Mouse (Mus musculus) midbrain, embryonic 13.5 days (tissue): Measurements from ENCODE around the gene Sox5. TPM values are rescaled to one million over a fixed set of nuclear protein-coding genes. Genes with fewer than 3 reads are reported as not detected.

ENCODE experiments used
- ATAC-seq: fragments of 200-750 bp; cut with Nextera tagmentation; 2 replicates; pipeline ENCODE4 v1.8.0; 2017; ENCODE audit warnings: mild to moderate bottlenecking, moderate TSS enrichment, moderate library complexity
- H3K27ac ChIP-seq: fragments of 300-500 bp; sonication (generic); 2 replicates; pipeline ENCODE4 v1.5.1; 2015; ENCODE audit warnings: inconsistent platforms, mild to moderate bottlenecking, moderate library complexity
- H3K27me3 ChIP-seq: fragments of 300-500 bp; sonication (generic); 2 replicates; pipeline ENCODE4 v1.6.1; 2015; ENCODE audit warnings: mild to moderate bottlenecking, inconsistent platforms
- H3K36me3 ChIP-seq: fragments of 300-500 bp; sonication (generic); 2 replicates; pipeline ENCODE4 v1.6.1; 2015; ENCODE audit warnings: mild to moderate bottlenecking, inconsistent platforms
- H3K4me1 ChIP-seq: fragments of 300-500 bp; sonication (generic); replicated peaks from 2 replicates; pipeline ENCODE4 v1.6.1; 2015; ENCODE audit warnings: inconsistent platforms
- H3K4me2 ChIP-seq: fragments of 300-500 bp; sonication (generic); replicated peaks from 2 replicates; pipeline ENCODE4 v1.6.1; 2015; ENCODE audit warnings: moderate library complexity, mild to moderate bottlenecking, inconsistent platforms
- H3K4me3 ChIP-seq: fragments of 300-500 bp; sonication (generic); replicated peaks from 2 replicates; pipeline ENCODE4 v1.5.1; 2015; ENCODE audit warnings: mild to moderate bottlenecking, inconsistent platforms
- H3K9ac ChIP-seq: fragments of 300-500 bp; sonication (generic); replicated peaks from 2 replicates; pipeline ENCODE4 v1.6.1; 2015; ENCODE audit warnings: mild to moderate bottlenecking, inconsistent platforms
- H3K9me3 ChIP-seq: fragments of 300-500 bp; sonication (generic); 2 replicates; pipeline ENCODE4 v1.6.1; 2016; ENCODE audit warnings: mild to moderate bottlenecking, inconsistent platforms
- WGBS: fragments of 180-500 bp; shearing (Covaris S2); methylation state at CpG from one replicate; pipeline ENCODE4 v1.1.7; 2015; 5-methylcytosine and 5-hydroxymethylcytosine counted together
- polyA plus RNA-seq: library from polyadenylated mRNA; unstranded; fragments of >200 nt; fragmentation: Nextera tagmentation; extraction: Ambion mirVana; gene quantifications from 2 replicates; pipeline ENCODE4 v1.2.1, GENCODE M21; 2015

The Sox5 gene
- polyA plus RNA-seq, 1 experiment from 2014 or later: 52.0 TPM

DNA sequence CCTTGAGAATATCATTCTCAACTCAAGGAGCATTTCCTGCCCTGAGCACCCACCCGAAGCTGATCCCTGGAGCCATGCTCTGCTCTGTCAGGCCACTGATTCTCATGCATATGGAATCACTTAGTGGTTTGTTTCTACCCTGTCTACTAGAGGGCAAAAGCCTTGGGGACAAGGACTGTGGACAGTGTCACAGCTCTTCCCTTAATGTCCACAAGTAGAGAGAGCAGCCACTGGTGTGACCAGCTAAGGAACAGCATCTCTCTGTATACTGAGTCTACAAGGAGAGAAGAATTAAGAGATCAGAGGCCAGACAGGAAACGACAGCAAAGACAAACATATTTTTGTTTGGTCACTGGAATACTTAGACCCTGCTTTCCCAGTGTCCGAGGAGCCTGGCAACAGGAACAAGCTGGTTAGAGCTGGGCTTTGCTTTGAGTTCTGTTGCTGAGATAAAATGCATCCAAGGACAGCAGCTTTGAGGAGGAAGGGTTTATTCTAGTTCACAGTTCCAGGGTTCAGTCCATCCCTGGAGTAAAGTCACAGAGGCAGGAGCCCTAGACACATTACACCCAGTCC is 40.6 kb downstream of the Sox5 start:
- no peak overlapping the region for H3K9ac ChIP-seq
- H3K27me3 ChIP-seq: no peaks in the 10 kb centered on the region
- no peak overlapping the region for H3K4me3 ChIP-seq
- WGBS: 70% methylated on average over 3 of the region's 3 CpGs
- H3K27ac ChIP-seq: no peak overlapping the region
- H3K9me3 ChIP-seq: no peaks in the 10 kb centered on the region
- peaks cover 6% of the 10 kb centered on the region for H3K4me1 ChIP-seq
- H3K4me2 ChIP-seq: no peak overlapping the region
- no peaks in the 10 kb centered on the region for H3K36me3 ChIP-seq
- ATAC-seq: no peak

DNA sequence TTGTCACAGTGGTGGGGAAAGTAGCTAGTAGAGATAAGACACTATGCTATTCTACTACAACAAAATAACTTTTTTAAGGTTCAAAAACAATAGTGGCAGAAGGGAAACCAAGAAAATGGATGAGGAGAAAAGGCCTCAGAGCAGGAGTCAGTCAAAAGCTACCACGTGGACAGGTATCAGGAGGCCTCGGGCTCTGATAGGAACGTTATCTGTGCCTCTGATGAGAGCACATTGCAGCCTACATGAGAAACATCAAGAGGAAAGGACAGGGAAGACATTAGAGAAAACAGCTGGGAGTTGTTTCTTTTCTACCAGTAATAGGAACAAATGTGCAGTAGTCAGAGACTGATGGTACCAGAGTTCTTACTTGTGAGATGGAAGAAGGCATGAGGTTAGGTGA is 41.4 kb downstream of the Sox5 start:
- no peak overlapping the region for H3K9ac ChIP-seq
- H3K36me3 ChIP-seq: no peaks in the 10 kb centered on the region
- H3K4me2 ChIP-seq: no peak overlapping the region
- H3K4me1 ChIP-seq: peaks cover 6% of the 10 kb centered on the region
- no peaks in the 10 kb centered on the region for H3K27me3 ChIP-seq
- H3K27ac ChIP-seq: no peak overlapping the region
- no peaks in the 10 kb centered on the region for H3K9me3 ChIP-seq
- 91% methylated on average over 3 of the region's 3 CpGs for WGBS
- ATAC-seq: no peak
- H3K4me3 ChIP-seq: no peak overlapping the region

GRCm38 (mm10) chr6:144739753-144740152 is 42.0 kb downstream of the Sox5 start:
- H3K9ac ChIP-seq: no peak overlapping the region
- H3K27ac ChIP-seq: no peak overlapping the region
- no peak overlapping the region for H3K4me2 ChIP-seq
- H3K9me3 ChIP-seq: no peaks in the 10 kb centered on the region
- no peak for ATAC-seq
- H3K4me1 ChIP-seq: peaks cover 6% of the 10 kb centered on the region
- WGBS: 84% methylated on average over 2 of the region's 2 CpGs
- no peaks in the 10 kb centered on the region for H3K36me3 ChIP-seq
- no peak overlapping the region for H3K4me3 ChIP-seq
- no peaks in the 10 kb centered on the region for H3K27me3 ChIP-seq

GRCm38 (mm10) chr6:144737786-144738185 is 44.0 kb downstream of the Sox5 start:
- WGBS: 91% methylated on average over 5 of the region's 5 CpGs

DNA sequence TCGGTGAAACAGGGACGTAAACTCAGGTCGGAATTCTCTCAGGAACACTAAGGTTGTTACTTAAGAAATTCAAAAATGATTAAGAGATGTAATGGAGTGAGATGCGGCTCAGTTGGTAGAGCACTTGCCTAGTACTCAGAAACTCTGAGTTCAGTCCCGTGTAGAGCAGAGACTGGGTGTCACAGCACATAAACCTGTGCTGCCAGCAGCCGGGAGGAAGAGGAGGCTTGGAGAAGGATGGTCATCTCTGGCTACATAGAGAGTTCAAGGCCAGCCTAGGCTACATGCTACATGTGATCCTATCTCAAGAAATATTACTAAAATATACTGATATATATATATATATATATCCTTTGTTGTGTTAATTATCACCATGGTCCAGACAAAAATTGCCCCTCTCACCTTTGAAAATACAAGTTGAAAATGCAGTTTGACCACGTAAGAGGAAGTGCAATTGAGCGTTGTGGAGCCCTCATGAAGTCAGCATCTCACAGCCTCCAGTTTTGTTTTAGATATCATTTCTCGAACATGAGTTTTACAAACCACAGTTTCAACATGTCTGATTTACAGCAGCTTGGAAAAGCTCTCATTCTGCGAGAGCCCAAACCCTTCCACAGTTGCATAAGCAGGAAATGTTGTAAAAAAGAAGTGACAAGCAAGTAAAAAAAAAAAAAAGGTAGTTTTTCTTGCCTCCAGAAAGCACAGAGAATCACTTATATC is 50.4 kb downstream of the Sox5 start:
- 93% methylated on average over 10 of the region's 10 CpGs for WGBS
- ATAC-seq: no peak
- Histone ChIP-seq H3K27ac (no peak overlapping the region), H3K4me1 (no peaks in the 10 kb centered on the region), H3K9ac (no peak overlapping the region), H3K4me3 (no peak overlapping the region), H3K4me2 (no peak overlapping the region), H3K36me3 (no peaks in the 10 kb centered on the region), H3K27me3 (no peaks in the 10 kb centered on the region), H3K9me3 (0 out of 2 replicates have a peak, but pooled peaks cover 3% of the 10 kb centered on the region)

More at GRCm38 (mm10) chr6:144737786-144738185, 44.0 kb downstream of the Sox5 start:
- Histone ChIP-seq H3K9me3 (no peaks in the 10 kb centered on the region), H3K4me3 (no peak overlapping the region), H3K36me3 (no peaks in the 10 kb centered on the region), H3K4me2 (no peak overlapping the region), H3K4me1 (peaks cover 1% of the 10 kb centered on the region), H3K27ac (no peak overlapping the region), H3K9ac (no peak overlapping the region), H3K27me3 (no peaks in the 10 kb centered on the region)
- no peak for ATAC-seq

DNA sequence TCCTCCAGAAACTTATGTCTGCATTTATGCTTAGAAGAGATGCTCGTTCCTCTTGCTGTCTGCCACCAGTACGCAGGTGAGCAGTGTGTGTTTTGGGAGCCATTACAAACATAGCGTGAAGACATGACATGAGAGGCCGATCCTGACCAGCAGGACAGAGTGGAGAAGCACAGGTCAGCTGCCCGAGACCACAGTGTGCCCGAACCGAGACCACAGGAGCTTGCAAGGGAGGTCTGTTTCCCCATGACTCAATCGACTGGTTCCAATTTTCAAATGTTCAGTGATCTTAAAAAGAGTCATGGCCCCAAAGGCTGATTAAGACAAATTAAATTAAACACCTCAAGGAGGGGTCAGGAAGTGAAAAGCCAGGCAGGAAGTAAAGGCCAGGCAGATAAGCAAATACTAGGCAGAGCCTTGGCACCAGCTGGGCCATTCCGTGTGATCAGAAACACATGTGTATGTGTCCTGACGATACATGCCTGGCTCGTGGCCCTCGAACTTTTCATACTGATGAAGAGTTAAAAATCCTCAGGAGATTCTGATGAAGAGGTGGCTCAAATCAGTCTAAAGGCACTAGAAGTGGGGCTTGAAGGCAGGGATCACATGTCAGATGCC is 58.1 kb downstream of the Sox5 start:
- no peak overlapping the region for H3K9ac ChIP-seq
- WGBS: 89% methylated on average over 12 of the region's 12 CpGs
- no peaks in the 10 kb centered on the region for H3K4me1 ChIP-seq
- H3K4me2 ChIP-seq: no peak overlapping the region
- 0 out of 2 replicates have a peak, but pooled peaks cover 3% of the 10 kb centered on the region for H3K9me3 ChIP-seq
- H3K27me3 ChIP-seq: no peaks in the 10 kb centered on the region
- no peak overlapping the region for H3K27ac ChIP-seq
- ATAC-seq: no peak
- no peaks in the 10 kb centered on the region for H3K36me3 ChIP-seq
- H3K4me3 ChIP-seq: no peak overlapping the region

- H3K4me1 ChIP-seq: no peaks in the 10 kb centered on the region
- no peak overlapping the region for H3K27ac ChIP-seq
- 0 out of 2 replicates have a peak, but pooled peaks cover 3% of the 10 kb centered on the region for H3K9me3 ChIP-seq
- no peaks in the 10 kb centered on the region for H3K36me3 ChIP-seq
- H3K4me2 ChIP-seq: no peak overlapping the region
- ATAC-seq: no peak
- H3K4me3 ChIP-seq: no peak overlapping the region
- no peaks in the 10 kb centered on the region for H3K27me3 ChIP-seq
- no peak overlapping the region for H3K9ac ChIP-seq
- WGBS: 93% methylated on average over 5 of the region's 5 CpGs
Measured at GRCm38 (mm10) chr6:144723024-144723423, 58.8 kb downstream of the Sox5 start.

DNA sequence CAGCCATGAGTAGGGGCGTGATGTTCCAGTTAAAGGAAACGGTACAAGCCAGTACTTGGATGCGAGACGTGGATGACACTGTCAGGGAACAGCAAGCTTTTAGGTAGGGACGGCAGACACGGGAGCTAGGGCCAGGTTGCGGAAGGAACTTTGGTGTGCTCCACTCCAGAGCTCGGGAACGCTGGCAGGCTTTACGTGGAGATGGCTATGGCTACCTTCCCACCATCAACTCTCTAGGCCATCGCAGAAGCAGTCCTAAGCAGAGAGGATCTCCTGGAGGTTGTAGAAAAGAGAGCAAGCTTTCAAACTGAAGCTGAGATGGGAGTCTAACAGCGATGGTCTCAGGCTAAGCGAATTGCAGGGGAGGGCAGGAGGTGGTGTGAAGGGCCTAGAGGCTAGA is 60.9 kb downstream of the Sox5 start:
- no peak overlapping the region for H3K4me3 ChIP-seq
- H3K27me3 ChIP-seq: no peaks in the 10 kb centered on the region
- ATAC-seq: no peak
- no peak overlapping the region for H3K4me2 ChIP-seq
- H3K4me1 ChIP-seq: no peaks in the 10 kb centered on the region
- no peaks in the 10 kb centered on the region for H3K36me3 ChIP-seq
- WGBS: 94% methylated on average over 13 of the region's 13 CpGs
- H3K27ac ChIP-seq: no peak overlapping the region
- no peak overlapping the region for H3K9ac ChIP-seq
- no peaks in the 10 kb centered on the region for H3K9me3 ChIP-seq

- 90% methylated on average over 1 of the region's 1 CpGs for WGBS
- H3K27ac ChIP-seq: no peak overlapping the region
- H3K27me3 ChIP-seq: no peaks in the 10 kb centered on the region
- H3K9ac ChIP-seq: no peak overlapping the region
- ATAC-seq: no peak
- no peaks in the 10 kb centered on the region for H3K9me3 ChIP-seq
- H3K4me3 ChIP-seq: no peak overlapping the region
- no peaks in the 10 kb centered on the region for H3K36me3 ChIP-seq
- H3K4me1 ChIP-seq: peaks cover 7% of the 10 kb centered on the region
- no peak overlapping the region for H3K4me2 ChIP-seq
Measured at GRCm38 (mm10) chr6:144716376-144716775, 65.4 kb downstream of the Sox5 start.

- no peak overlapping the region for H3K4me3 ChIP-seq
- ATAC-seq: 0 out of 2 replicates have a peak, but pooled peaks have one; percentile 30
- H3K27ac ChIP-seq: peak overlapping the region; percentile 7; the same call in 1 of the 2 replicates
- no peak overlapping the region for H3K9ac ChIP-seq
- 43% methylated on average over 9 of the region's 9 CpGs for WGBS
- no peak overlapping the region for H3K4me2 ChIP-seq
- H3K36me3 ChIP-seq: no peaks in the 10 kb centered on the region
- H3K27me3 ChIP-seq: no peaks in the 10 kb centered on the region
- no peaks in the 10 kb centered on the region for H3K9me3 ChIP-seq
- peaks cover 7% of the 10 kb centered on the region for H3K4me1 ChIP-seq
Measured at GRCm38 (mm10) chr6:144711841-144712240, 69.9 kb downstream of the Sox5 start.

DNA sequence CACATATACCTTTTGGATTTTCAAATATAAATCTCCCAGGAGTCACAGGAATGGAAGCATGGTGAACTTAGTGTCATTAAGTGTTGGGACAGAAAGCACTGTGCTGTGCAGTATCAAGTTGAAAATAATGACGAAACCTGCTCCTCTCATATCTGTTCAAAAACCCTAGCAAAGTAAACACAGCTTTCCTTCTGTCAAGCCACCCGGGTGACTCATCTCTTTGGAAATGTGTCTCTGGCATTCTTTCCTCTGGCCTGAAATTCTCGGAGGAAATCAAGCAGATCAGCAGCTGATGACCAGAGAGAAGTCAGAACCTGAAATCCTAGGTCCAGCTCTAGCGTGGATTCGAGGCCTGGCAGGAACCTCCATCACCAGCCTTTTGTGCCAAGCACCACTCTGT is 71.0 kb downstream of the Sox5 start:
- ATAC-seq: no peak
- H3K27me3 ChIP-seq: no peaks in the 10 kb centered on the region
- no peak overlapping the region for H3K4me3 ChIP-seq
- no peaks in the 10 kb centered on the region for H3K36me3 ChIP-seq
- H3K9me3 ChIP-seq: no peaks in the 10 kb centered on the region
- no peak overlapping the region for H3K4me2 ChIP-seq
- no peak overlapping the region for H3K9ac ChIP-seq
- no peak overlapping the region for H3K27ac ChIP-seq
- peaks cover 7% of the 10 kb centered on the region for H3K4me1 ChIP-seq
- 63% methylated on average over 5 of the region's 5 CpGs for WGBS

DNA sequence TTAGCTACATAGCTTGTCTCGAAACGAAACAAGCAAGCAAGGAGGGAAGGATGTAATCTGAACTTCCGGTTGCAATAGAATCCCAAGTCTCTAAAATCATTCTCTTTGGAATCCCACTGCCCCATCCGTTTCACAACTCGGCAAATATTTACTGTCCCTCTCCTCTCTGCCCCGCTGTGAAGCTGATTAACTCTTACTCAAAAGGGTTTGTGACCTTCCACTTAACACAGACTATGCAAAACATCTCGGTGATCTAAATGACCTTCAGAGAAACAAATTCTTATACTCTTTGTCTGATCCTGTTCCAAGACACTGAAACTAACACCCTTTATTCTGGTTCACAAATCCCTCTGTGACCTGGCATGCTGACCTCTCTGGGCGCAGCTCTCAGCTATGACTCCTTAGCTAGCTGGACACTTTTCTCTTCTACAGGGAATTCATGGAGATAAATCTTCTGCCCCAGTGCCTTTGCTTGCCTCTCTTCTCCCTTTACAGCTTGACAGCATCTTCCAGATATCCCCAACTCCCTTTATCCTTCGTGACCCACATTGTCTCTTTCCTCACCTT is 72.1 kb downstream of the Sox5 start:
- H3K36me3 ChIP-seq: no peaks in the 10 kb centered on the region
- H3K4me3 ChIP-seq: no peak overlapping the region
- H3K9ac ChIP-seq: no peak overlapping the region
- no peaks in the 10 kb centered on the region for H3K9me3 ChIP-seq
- H3K27me3 ChIP-seq: no peaks in the 10 kb centered on the region
- peaks cover 7% of the 10 kb centered on the region for H3K4me1 ChIP-seq
- ATAC-seq: no peak
- 44% methylated on average over 9 of the region's 9 CpGs for WGBS
- no peak overlapping the region for H3K27ac ChIP-seq
- H3K4me2 ChIP-seq: no peak overlapping the region
